Mouse (Mus musculus): ENCODE data around the gene Esam. TPM values are rescaled to one million over a fixed set of nuclear protein-coding genes. Genes with fewer than 3 reads are reported as not detected.

Gene Esam
- polyA plus RNA-seq, 1 experiment from 2014 or later, result 152 TPM

DNA sequence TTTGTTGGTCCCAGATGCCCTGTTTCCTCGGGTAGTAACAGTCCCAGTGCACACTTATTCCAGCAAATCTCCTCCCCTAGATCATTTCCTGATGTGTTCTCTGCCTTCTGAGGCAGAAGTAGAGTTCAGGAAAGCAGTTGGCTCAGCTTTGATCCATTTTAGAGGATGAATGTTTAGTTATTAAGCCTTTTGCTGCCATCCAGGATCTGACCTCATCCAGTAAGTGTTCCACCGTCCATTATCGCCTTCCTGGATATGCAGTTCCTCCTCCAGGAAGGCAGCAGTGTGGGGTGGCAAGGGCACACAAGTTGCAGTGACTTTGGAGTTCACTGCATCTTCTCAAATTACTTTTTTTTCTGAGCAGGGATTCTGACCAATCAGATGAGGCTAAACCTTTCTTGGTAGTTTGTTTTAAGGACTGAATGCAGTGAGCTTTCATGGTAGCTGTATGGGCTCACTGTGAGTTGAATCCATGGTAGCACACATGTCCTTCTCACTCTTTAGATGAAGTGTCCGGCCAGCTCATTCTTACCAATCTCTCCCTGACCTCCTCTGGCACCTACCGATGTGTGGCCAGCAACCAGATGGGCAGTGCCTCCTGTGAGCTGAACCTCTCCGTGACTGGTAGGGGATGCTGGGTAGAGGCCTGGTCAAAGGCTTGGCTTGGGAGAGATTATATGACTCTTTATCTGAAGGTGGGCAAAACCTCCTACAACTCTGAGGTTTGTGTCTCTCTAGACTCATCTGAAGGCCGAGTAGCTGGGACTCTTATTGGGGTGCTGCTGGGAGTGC lies 14.2 kb downstream of the Esam start:
- TF ChIP-seq CTCF (IDR thresholded peaks at IDR 0.05; ENCODE audit: low read depth), result no peak
- H3K36me3 ChIP-seq (ENCODE audit: insufficient read depth), result no peaks in the 10 kb centered on the region
- WGBS, result 60% methylated on average over 7 of the region's 7 CpGs
- H3K9ac ChIP-seq, result no peak overlapping the region
- DNase-seq, result peak; percentile 29
- peaks cover 17% of the 10 kb centered on the region for H3K27me3 ChIP-seq (ENCODE audit: insufficient read depth, low read length)
- ATAC-seq (ENCODE audit: insufficient read depth), result no peak
- 0 out of 2 replicates have a peak, but pooled peaks cover 5% of the 10 kb centered on the region for H3K4me1 ChIP-seq (ENCODE audit: insufficient read depth)
- H3K27ac ChIP-seq (ENCODE audit: low read depth), result peak overlapping the region; percentile 71; the same call in 1 of the 2 replicates
- peak overlapping the region; percentile 4; the same call in 1 of the 2 replicates for H3K4me2 ChIP-seq
- no peaks in the 10 kb centered on the region for H3K9me3 ChIP-seq (ENCODE audit: low read depth, low read length)
- no peak overlapping the region for H3K4me3 ChIP-seq (ENCODE audit: low read depth, low read length)

GRCm38 (mm10) chr9:37543869-37544440 lies 16.1 kb downstream of the Esam start:
- Histone ChIP-seq H3K4me1 (ENCODE audit: insufficient read depth) (0 out of 2 replicates have a peak, but pooled peaks cover 5% of the 10 kb centered on the region), H3K9me3 (ENCODE audit: low read depth, low read length) (no peaks in the 10 kb centered on the region), H3K27me3 (ENCODE audit: insufficient read depth, low read length) (peaks cover 17% of the 10 kb centered on the region), H3K27ac (ENCODE audit: low read depth) (peak overlapping the region; percentile 42; the same call in 1 of the 2 replicates), H3K9ac (no peak overlapping the region), H3K4me2 (peak overlapping the region; percentile 66), H3K36me3 (ENCODE audit: insufficient read depth) (no peaks in the 10 kb centered on the region), H3K4me3 (ENCODE audit: low read depth, low read length) (peak overlapping the region; percentile 32)
- DNase-seq (no peak), ATAC-seq (ENCODE audit: insufficient read depth) (no peak)
- no peak for TF ChIP-seq CTCF (IDR thresholded peaks at IDR 0.05; ENCODE audit: low read depth)
- WGBS, result 29% methylated on average over 12 of the region's 12 CpGs

DNA sequence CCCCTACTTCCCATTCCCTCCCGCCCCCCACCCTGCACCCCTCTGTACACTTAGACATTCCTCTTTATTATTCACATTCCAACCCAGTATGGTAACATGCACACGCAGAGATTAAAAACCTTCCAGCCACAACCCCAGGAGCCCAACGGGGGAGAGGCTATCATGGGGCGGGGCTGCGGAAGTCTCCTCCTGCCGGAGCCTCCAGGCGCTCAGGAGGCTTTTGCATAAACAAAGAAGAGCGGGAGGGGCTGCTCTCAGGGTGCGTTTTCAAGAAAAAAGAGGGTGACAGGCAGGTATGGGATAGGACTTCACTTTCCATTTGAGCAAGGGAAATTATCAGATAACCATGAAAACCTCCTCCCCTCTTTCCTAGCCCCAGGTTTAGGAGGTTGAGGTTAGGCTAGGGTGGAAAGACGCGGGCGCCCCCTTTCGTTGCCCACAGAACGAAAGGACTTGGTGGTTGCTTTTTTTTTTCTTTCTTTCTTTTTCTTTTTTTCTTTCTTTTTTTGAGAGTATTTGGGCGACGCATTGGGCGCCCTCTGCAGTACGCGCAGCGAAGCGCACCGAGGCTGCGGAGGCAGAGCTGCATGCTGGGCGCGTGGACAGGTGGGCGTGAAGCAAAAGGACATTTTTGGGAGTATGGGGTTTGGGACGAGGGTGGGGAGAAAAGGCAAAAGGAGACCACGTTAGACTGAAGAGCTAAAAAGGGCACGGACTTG lies 16.7 kb downstream of the Esam start:
- DNase-seq, result peak; percentile 81
- Histone ChIP-seq H3K9me3 (ENCODE audit: low read depth, low read length) (no peaks in the 10 kb centered on the region), H3K9ac (peak overlapping the region; percentile 5; the same call in 1 of the 2 replicates), H3K27ac (ENCODE audit: low read depth) (peak overlapping the region; percentile 42; the same call in 1 of the 2 replicates), H3K4me2 (peak overlapping the region; percentile 66), H3K4me1 (ENCODE audit: insufficient read depth) (0 out of 2 replicates have a peak, but pooled peaks cover 5% of the 10 kb centered on the region), H3K4me3 (ENCODE audit: low read depth, low read length) (peak overlapping the region; percentile 32), H3K36me3 (ENCODE audit: insufficient read depth) (no peaks in the 10 kb centered on the region), H3K27me3 (ENCODE audit: insufficient read depth, low read length) (peaks cover 17% of the 10 kb centered on the region)
- WGBS, result under 1% methylated on average over 29 of the region's 29 CpGs
- peak; percentile 67 for ATAC-seq (ENCODE audit: insufficient read depth)
- peak; percentile 78 for TF ChIP-seq CTCF (IDR thresholded peaks at IDR 0.05; ENCODE audit: low read depth)

DNA sequence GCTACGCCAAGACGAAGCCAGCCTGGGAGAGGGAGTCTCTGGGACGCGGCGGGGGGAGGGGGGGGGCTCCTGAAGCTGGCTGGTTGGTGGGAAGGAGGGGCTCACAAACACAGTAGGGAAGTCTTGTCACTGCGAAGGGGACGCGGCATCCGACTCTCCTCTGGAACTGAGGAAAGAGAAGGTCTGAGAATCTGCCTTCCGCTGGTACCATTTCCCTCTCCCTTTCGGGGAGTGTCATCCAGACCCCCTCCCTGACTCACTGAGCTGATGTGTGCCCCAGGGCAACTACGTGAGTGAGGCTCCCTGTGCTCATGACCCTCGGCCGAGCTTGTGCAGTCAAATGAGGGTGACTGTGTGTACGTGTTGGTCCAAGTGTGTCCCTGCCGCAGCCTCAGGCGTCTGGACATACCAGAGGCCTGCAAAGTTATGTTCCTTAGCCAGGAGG lies 17.3 kb downstream of the Esam start:
- Histone ChIP-seq H3K36me3 (ENCODE audit: insufficient read depth) (no peaks in the 10 kb centered on the region), H3K27ac (ENCODE audit: low read depth) (no peak overlapping the region), H3K27me3 (ENCODE audit: insufficient read depth, low read length) (peaks cover 18% of the 10 kb centered on the region), H3K4me2 (peak overlapping the region; percentile 66), H3K9me3 (ENCODE audit: low read depth, low read length) (no peaks in the 10 kb centered on the region), H3K9ac (no peak overlapping the region), H3K4me3 (ENCODE audit: low read depth, low read length) (peak overlapping the region; percentile 32), H3K4me1 (ENCODE audit: insufficient read depth) (0 out of 2 replicates have a peak, but pooled peaks cover 5% of the 10 kb centered on the region)
- TF ChIP-seq CTCF (IDR thresholded peaks at IDR 0.05; ENCODE audit: low read depth), result no peak
- ATAC-seq (ENCODE audit: insufficient read depth) (peak; percentile 33), DNase-seq (no peak)
- 13% methylated on average over 17 of the region's 17 CpGs for WGBS

DNA sequence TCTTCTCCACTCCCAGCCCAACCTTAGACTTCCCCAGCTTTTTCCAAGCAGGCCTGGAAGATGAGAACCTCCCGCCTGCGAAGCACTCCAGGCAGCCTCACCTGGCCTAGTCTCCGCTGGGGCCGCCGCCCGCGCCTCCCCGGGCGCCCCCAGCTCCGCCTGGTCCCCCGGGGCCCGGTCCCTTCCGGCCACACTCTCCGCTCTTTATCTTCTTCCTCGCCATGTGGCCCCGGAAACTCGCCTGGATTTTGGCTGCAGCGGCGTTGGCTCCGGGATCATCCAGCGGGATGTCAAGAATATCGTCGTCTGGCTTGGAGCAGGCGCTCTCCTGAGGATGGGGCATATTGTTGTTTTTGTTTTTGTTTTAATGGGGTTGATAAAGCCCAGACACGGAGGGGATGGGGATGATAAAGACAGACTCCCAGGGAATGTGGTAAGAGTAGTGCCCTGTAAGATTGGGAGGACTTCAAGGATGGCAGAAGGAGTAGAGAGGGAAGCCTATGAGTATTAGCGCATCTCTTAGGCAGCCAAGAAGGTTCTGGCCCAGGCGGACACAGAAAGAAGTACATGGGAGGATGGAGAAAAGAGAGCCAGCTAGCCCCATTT lies 18.1 kb downstream of the Esam start:
- Histone ChIP-seq H3K9ac (no peak overlapping the region), H3K36me3 (ENCODE audit: insufficient read depth) (no peaks in the 10 kb centered on the region), H3K27ac (ENCODE audit: low read depth) (no peak overlapping the region), H3K9me3 (ENCODE audit: low read depth, low read length) (no peaks in the 10 kb centered on the region), H3K4me2 (peak overlapping the region; percentile 32), H3K27me3 (ENCODE audit: insufficient read depth, low read length) (peaks cover 26% of the 10 kb centered on the region), H3K4me3 (ENCODE audit: low read depth, low read length) (peak overlapping the region; percentile 14; the same call in 1 of the 2 replicates), H3K4me1 (ENCODE audit: insufficient read depth) (0 out of 2 replicates have a peak, but pooled peaks cover 5% of the 10 kb centered on the region)
- WGBS, result 17% methylated on average over 27 of the region's 27 CpGs
- no peak for TF ChIP-seq CTCF (IDR thresholded peaks at IDR 0.05; ENCODE audit: low read depth)
- no peak for DNase-seq
- ATAC-seq (ENCODE audit: insufficient read depth), result no peak

DNA sequence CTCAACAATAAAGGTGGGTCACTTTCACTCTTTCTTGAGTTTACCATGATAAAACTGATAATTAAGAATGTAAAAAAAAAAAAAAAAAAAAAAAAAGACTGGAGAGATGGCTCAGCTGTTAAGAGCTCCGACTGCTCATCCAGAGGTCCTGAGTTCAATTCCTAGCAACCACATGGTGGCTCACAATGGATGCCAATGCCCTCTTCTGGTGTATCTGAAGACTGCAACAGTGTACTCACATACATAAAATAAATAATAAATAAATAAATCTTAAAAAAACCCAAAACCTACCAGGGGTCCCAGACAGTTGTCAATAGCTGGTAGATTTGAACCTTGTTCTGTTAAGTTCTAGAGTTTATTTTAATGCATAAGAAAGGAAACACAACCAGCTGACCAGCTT lies 19.0 kb downstream of the Esam start:
- no peak overlapping the region for H3K4me3 ChIP-seq (ENCODE audit: low read depth, low read length)
- 86% methylated on average over 1 of the region's 1 CpGs for WGBS
- no peak overlapping the region for H3K9ac ChIP-seq
- no peak overlapping the region for H3K4me2 ChIP-seq
- H3K36me3 ChIP-seq (ENCODE audit: insufficient read depth), result no peaks in the 10 kb centered on the region
- H3K27ac ChIP-seq (ENCODE audit: low read depth), result no peak overlapping the region
- no peak for ATAC-seq (ENCODE audit: insufficient read depth)
- 0 out of 2 replicates have a peak, but pooled peaks cover 6% of the 10 kb centered on the region for H3K4me1 ChIP-seq (ENCODE audit: insufficient read depth)
- H3K9me3 ChIP-seq (ENCODE audit: low read depth, low read length), result no peaks in the 10 kb centered on the region
- H3K27me3 ChIP-seq (ENCODE audit: insufficient read depth, low read length), result peaks cover 33% of the 10 kb centered on the region
- peak; percentile 37 for TF ChIP-seq CTCF (IDR thresholded peaks at IDR 0.05; ENCODE audit: low read depth)
- DNase-seq, result no peak
